Mouse (Mus musculus) midbrain, embryonic 13.5 days (tissue): ENCODE measurements around the gene Tuft1. TPM values are rescaled to one million over a fixed set of nuclear protein-coding genes. Genes with fewer than 3 reads are reported as not detected.
A peak's percentile ranks its signal among the peaks of the same experiment; 100 is the strongest.
"Not testable (repeated sequence)": the region's sequence is repeated elsewhere in the genome, so short reads cannot be mapped to it uniquely, and the experiment has no call there.

Experiments used
- ATAC-seq: fragments of 200-750 bp; cut with Nextera tagmentation; 2 replicates; pipeline ENCODE4 v1.8.0; 2017; ENCODE audit warnings: mild to moderate bottlenecking, moderate TSS enrichment, moderate library complexity
- H3K27ac ChIP-seq: fragments of 300-500 bp; sonication (generic); 2 replicates; pipeline ENCODE4 v1.5.1; 2015; ENCODE audit warnings: inconsistent platforms, mild to moderate bottlenecking, moderate library complexity
- H3K27me3 ChIP-seq: fragments of 300-500 bp; sonication (generic); 2 replicates; pipeline ENCODE4 v1.6.1; 2015; ENCODE audit warnings: mild to moderate bottlenecking, inconsistent platforms
- H3K36me3 ChIP-seq: fragments of 300-500 bp; sonication (generic); 2 replicates; pipeline ENCODE4 v1.6.1; 2015; ENCODE audit warnings: mild to moderate bottlenecking, inconsistent platforms
- H3K4me1 ChIP-seq: fragments of 300-500 bp; sonication (generic); replicated peaks from 2 replicates; pipeline ENCODE4 v1.6.1; 2015; ENCODE audit warnings: inconsistent platforms
- H3K4me2 ChIP-seq: fragments of 300-500 bp; sonication (generic); replicated peaks from 2 replicates; pipeline ENCODE4 v1.6.1; 2015; ENCODE audit warnings: moderate library complexity, mild to moderate bottlenecking, inconsistent platforms
- H3K4me3 ChIP-seq: fragments of 300-500 bp; sonication (generic); replicated peaks from 2 replicates; pipeline ENCODE4 v1.5.1; 2015; ENCODE audit warnings: mild to moderate bottlenecking, inconsistent platforms
- H3K9ac ChIP-seq: fragments of 300-500 bp; sonication (generic); replicated peaks from 2 replicates; pipeline ENCODE4 v1.6.1; 2015; ENCODE audit warnings: mild to moderate bottlenecking, inconsistent platforms
- H3K9me3 ChIP-seq: fragments of 300-500 bp; sonication (generic); 2 replicates; pipeline ENCODE4 v1.6.1; 2016; ENCODE audit warnings: mild to moderate bottlenecking, inconsistent platforms
- WGBS: fragments of 180-500 bp; shearing (Covaris S2); methylation state at CpG from one replicate; pipeline ENCODE4 v1.1.7; 2015; 5-methylcytosine and 5-hydroxymethylcytosine counted together
- polyA plus RNA-seq: library from polyadenylated mRNA; unstranded; fragments of >200 nt; fragmentation: Nextera tagmentation; extraction: Ambion mirVana; gene quantifications from 2 replicates; pipeline ENCODE4 v1.2.1, GENCODE M21; 2015

The Tuft1 gene
- polyA plus RNA-seq, 1 experiment from 2014 or later, result 3.7 TPM

GRCm38 (mm10) chr3:94657852-94658739 is 576 bp downstream of the Tuft1 start:
- Histone ChIP-seq H3K4me3 (peak overlapping the region; percentile 39), H3K27me3 (peaks cover 23% of the 10 kb centered on the region; the same call in 1 of the 2 replicates), H3K9ac (0 out of 2 replicates have a peak overlapping the region, but pooled peaks have one; percentile 46), H3K4me2 (peak overlapping the region; percentile 57)
- H3K36me3 ChIP-seq, H3K9me3 ChIP-seq, H3K4me1 ChIP-seq, H3K27ac ChIP-seq: not testable (repeated sequence)
- 3% methylated on average over 26 of the region's 47 CpGs for WGBS
- ATAC-seq, result peak; percentile 81

GRCm38 (mm10) chr3:94653967-94654366 is 4.7 kb downstream of the Tuft1 start:
- 64% methylated on average over 1 of the region's 1 CpGs for WGBS

GRCm38 (mm10) chr3:94650409-94650808 is 8.3 kb downstream of the Tuft1 start:
- peaks cover 7% of the 10 kb centered on the region for H3K4me1 ChIP-seq
- no peak overlapping the region for H3K9ac ChIP-seq
- H3K4me3 ChIP-seq, result no peak overlapping the region
- 86% methylated on average over 7 of the region's 7 CpGs for WGBS
- ATAC-seq, result no peak
- no peak overlapping the region for H3K4me2 ChIP-seq
- H3K27me3 ChIP-seq, result no peaks in the 10 kb centered on the region
- H3K36me3 ChIP-seq, result no peaks in the 10 kb centered on the region
- no peaks in the 10 kb centered on the region for H3K9me3 ChIP-seq
- no peak overlapping the region for H3K27ac ChIP-seq

More at GRCm38 (mm10) chr3:94653967-94654366, 4.7 kb downstream of the Tuft1 start:
- not testable (repeated sequence) for H3K4me3 ChIP-seq, H3K4me2 ChIP-seq, H3K9ac ChIP-seq, ATAC-seq, H3K9me3 ChIP-seq, H3K36me3 ChIP-seq, H3K27ac ChIP-seq
- peaks cover 15% of the 10 kb centered on the region; the same call in 1 of the 2 replicates for H3K27me3 ChIP-seq
- H3K4me1 ChIP-seq, result peaks cover 11% of the 10 kb centered on the region

GRCm38 (mm10) chr3:94648755-94649590 is 9.7 kb downstream of the Tuft1 start:
- no peak overlapping the region for H3K4me3 ChIP-seq
- peaks cover 7% of the 10 kb centered on the region for H3K4me1 ChIP-seq
- 26% methylated on average over 6 of the region's 6 CpGs for WGBS
- no peaks in the 10 kb centered on the region for H3K27me3 ChIP-seq
- H3K9me3 ChIP-seq, result no peaks in the 10 kb centered on the region
- H3K4me2 ChIP-seq, result no peak overlapping the region
- H3K27ac ChIP-seq, result 0 out of 2 replicates have a peak overlapping the region, but pooled peaks have one; percentile 4
- H3K9ac ChIP-seq, result no peak overlapping the region
- H3K36me3 ChIP-seq, result no peaks in the 10 kb centered on the region
- peak; percentile 62; the same call in 1 of the 2 replicates for ATAC-seq

- H3K9ac ChIP-seq, H3K4me2 ChIP-seq, H3K4me3 ChIP-seq, H3K36me3 ChIP-seq, H3K4me1 ChIP-seq, ATAC-seq, H3K27me3 ChIP-seq, H3K27ac ChIP-seq, H3K9me3 ChIP-seq: not testable (repeated sequence)
- WGBS, result 86% methylated on average over 2 of the region's 2 CpGs
Observed at GRCm38 (mm10) chr3:94642495-94643162, 16.0 kb downstream of the Tuft1 start, which contains the start of gene Gm10972. Gene Gm10972, plus strand, starts transcription at chr3:94643112.

GRCm38 (mm10) chr3:94629876-94630275 is 28.8 kb downstream of the Tuft1 start:
- 80% methylated on average over 3 of the region's 3 CpGs for whole genome bisulfite sequencing
- H3K4me2 ChIP-seq, result no peak overlapping the region
- no peak for ATAC-seq
- H3K36me3 ChIP-seq, result no peaks in the 10 kb centered on the region
- no peak overlapping the region for H3K4me3 ChIP-seq
- no peak overlapping the region for H3K9ac ChIP-seq
- no peaks in the 10 kb centered on the region for H3K9me3 ChIP-seq
- no peak overlapping the region for H3K27ac ChIP-seq
- H3K27me3 ChIP-seq, result no peaks in the 10 kb centered on the region
- H3K4me1 ChIP-seq, result no peaks in the 10 kb centered on the region

- Histone ChIP-seq H3K36me3 (no peaks in the 10 kb centered on the region), H3K9me3 (no peaks in the 10 kb centered on the region), H3K4me1 (no peaks in the 10 kb centered on the region), H3K27ac (no peak overlapping the region), H3K4me2 (no peak overlapping the region), H3K9ac (no peak overlapping the region), H3K4me3 (no peak overlapping the region), H3K27me3 (no peaks in the 10 kb centered on the region)
- 90% methylated on average over 5 of the region's 5 CpGs for whole genome bisulfite sequencing
- no peak for ATAC-seq
Observed at GRCm38 (mm10) chr3:94628712-94629111, 30.0 kb downstream of the Tuft1 start.

- Histone ChIP-seq H3K4me2 (no peak overlapping the region), H3K4me3 (no peak overlapping the region), H3K9me3 (no peaks in the 10 kb centered on the region), H3K27ac (no peak overlapping the region), H3K4me1 (no peaks in the 10 kb centered on the region), H3K9ac (no peak overlapping the region), H3K36me3 (no peaks in the 10 kb centered on the region), H3K27me3 (no peaks in the 10 kb centered on the region)
- ATAC-seq, result no peak
- 93% methylated on average over 4 of the region's 4 CpGs for WGBS
Observed at GRCm38 (mm10) chr3:94624281-94624680, 34.4 kb downstream of the Tuft1 start.

- Histone ChIP-seq H3K4me1 (no peaks in the 10 kb centered on the region), H3K9ac (no peak overlapping the region)
- 93% methylated on average over 10 of the region's 10 CpGs for WGBS
Observed at GRCm38 (mm10) chr3:94622550-94622949, 36.1 kb downstream of the Tuft1 start.

GRCm38 (mm10) chr3:94621740-94622507 is 36.7 kb downstream of the Tuft1 start:
- Histone ChIP-seq H3K27ac (no peak overlapping the region), H3K9ac (no peak overlapping the region), H3K27me3 (no peaks in the 10 kb centered on the region), H3K36me3 (no peaks in the 10 kb centered on the region), H3K4me3 (no peak overlapping the region), H3K4me2 (no peak overlapping the region), H3K4me1 (no peaks in the 10 kb centered on the region), H3K9me3 (no peaks in the 10 kb centered on the region)
- ATAC-seq, result no peak
- 88% methylated on average over 11 of the region's 11 CpGs for WGBS

More at GRCm38 (mm10) chr3:94622550-94622949, 36.1 kb downstream of the Tuft1 start:
- Histone ChIP-seq H3K4me3 (no peak overlapping the region), H3K4me2 (no peak overlapping the region), H3K36me3 (no peaks in the 10 kb centered on the region), H3K9me3 (no peaks in the 10 kb centered on the region), H3K27ac (no peak overlapping the region), H3K27me3 (no peaks in the 10 kb centered on the region)
- no peak for ATAC-seq

GRCm38 (mm10) chr3:94616717-94617116 is 42.0 kb downstream of the Tuft1 start:
- no peak overlapping the region for H3K9ac ChIP-seq
- H3K27me3 ChIP-seq, result no peaks in the 10 kb centered on the region
- H3K9me3 ChIP-seq, result no peaks in the 10 kb centered on the region
- no peaks in the 10 kb centered on the region for H3K36me3 ChIP-seq
- no peak overlapping the region for H3K4me2 ChIP-seq
- no peaks in the 10 kb centered on the region for H3K4me1 ChIP-seq
- no peak overlapping the region for H3K4me3 ChIP-seq
- no peak for ATAC-seq
- 78% methylated on average over 4 of the region's 4 CpGs for WGBS
- no peak overlapping the region for H3K27ac ChIP-seq
